Mouse (Mus musculus) bone marrow macrophage, adult 2 months (primary cell): ENCODE results near the gene Art3. TPM values are rescaled to one million over a fixed set of nuclear protein-coding genes. Genes with fewer than 3 reads are reported as not detected.

Source experiments
- H3K27ac ChIP-seq: 2 replicates; pipeline ENCODE4 v1.5.1; 2012; ENCODE audit warnings: low read depth, low read length; ENCODE audit not compliant: insufficient read depth
- H3K4me1 ChIP-seq: 2 replicates; pipeline ENCODE4 v1.6.1; 2012; ENCODE audit warnings: low read length; ENCODE audit not compliant: control insufficient read depth, insufficient read depth
- H3K4me3 ChIP-seq: 2 replicates; pipeline ENCODE4 v1.5.1; 2012; ENCODE audit warnings: mild to moderate bottlenecking, low read length, moderate library complexity; ENCODE audit not compliant: insufficient read depth
- CTCF ChIP-seq: IDR thresholded peaks from 2 replicates; pipeline ENCODE4 v1.5.1; 2012; ENCODE audit warnings: low read depth, mild to moderate bottlenecking, low read length, moderate library complexity
- POLR2A ChIP-seq: IDR thresholded peaks from 2 replicates; pipeline ENCODE4 v1.6.1; 2012; ENCODE audit warnings: mild to moderate bottlenecking, low read depth, low read length, borderline replicate concordance
- polyA plus RNA-seq: library from polyadenylated mRNA; stranded (reverse); fragments of >200 nt; gene quantifications from 2 replicates; pipeline ENCODE4 v1.2.4, GENCODE M21; 2012; ENCODE audit not compliant: missing spikeins, insufficient read depth, insufficient read length

Gene Art3
- polyA plus RNA-seq, 1 experiment, result not detected

DNA sequence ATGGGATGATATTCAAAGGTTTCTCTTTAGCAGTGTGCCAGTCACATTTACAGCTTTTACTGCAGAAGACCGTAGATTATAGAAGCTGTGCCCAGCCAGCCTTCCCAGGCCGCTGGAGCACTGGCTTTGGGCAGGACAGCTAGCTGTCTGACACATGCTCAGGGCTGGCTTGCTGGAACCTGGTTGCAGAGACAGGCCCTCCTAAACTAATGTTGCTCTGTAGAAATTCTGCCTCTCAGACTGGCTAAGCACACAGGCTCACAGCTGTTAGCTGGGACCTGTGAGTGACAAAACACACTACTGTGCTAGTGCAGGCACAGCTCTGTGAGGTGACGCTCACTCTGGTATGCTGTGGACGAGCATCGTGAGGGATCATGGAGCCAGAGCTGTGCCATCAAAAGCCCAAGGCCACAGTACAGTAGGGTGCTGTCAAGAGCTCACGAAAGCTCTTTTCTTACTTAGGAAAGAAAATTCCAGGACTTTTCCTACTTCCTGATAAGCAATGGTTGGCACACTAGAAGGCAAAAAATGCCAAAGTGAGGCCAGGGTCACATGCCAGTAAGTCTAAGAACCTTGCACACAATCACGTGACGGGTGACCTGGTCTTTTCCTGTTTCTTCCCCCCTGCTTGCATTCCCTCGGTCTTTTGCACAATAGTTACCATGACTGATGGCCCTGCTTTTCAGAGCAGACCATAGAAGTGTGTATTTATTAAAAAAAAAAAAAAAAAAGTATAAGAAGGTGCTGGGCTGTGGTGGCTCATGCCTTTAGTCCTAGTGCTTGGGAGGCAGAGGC, 77.9 kb downstream of the Art3 start:
- H3K27ac ChIP-seq, result no peak overlapping the region
- no peak for TF ChIP-seq CTCF
- peaks cover 15% of the 10 kb centered on the region for H3K4me1 ChIP-seq
- H3K4me3 ChIP-seq, result no peak overlapping the region

DNA sequence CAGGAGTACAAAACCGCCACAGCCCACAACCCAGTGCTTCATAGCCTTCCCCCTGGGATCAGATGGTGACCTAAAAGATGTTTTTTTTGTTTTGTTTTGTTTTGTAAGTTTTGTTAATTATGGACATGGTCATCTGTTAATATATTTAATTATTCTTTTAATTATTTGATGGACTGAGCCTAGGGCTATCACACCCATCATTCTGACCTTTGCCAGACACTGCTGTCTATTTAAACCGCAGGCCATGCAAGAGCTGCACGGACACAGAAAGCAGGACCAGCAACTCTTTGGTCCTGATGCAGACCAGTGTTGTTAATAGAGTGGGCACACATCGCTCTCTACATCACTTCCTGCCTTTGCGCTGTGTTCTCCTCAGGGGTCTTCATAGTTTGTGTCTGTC, 78.9 kb downstream of the Art3 start:
- Histone ChIP-seq H3K27ac (no peak overlapping the region), H3K4me1 (peaks cover 15% of the 10 kb centered on the region), H3K4me3 (no peak overlapping the region)
- TF ChIP-seq POLR2A (no peak), CTCF (no peak)

DNA sequence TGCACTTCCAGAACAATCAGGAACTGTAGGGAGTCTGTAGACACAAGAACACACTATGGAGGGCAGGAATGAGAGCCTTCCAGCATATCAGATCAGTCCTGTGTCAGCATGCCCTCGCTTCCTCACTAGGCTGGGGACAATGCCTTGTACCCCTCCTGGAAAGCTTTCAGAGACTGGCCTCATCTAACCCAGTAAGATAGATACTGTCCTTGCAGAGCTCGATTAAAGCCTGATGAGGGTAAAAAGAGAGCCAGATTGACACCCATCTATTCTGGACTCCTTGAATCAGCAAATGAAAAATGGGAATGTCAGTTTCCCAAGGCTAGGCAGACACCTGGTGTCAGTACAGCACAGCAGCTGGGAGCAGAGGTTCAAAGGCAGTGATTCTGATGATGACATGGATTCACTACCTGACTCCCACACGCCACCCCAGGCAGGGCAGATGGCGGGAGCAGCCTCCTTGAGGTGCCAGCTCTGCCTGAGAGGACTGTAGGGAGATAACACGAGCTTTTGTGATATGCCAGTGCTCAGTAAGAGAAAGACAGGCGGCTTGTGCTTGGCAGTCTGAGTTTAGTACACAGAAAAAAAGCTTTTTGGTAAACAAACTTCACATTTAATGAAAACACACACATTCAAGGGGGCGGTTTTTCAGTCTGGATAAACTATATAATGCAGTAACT, 80.0 kb downstream of the Art3 start:
- Histone ChIP-seq H3K4me3 (no peak overlapping the region), H3K4me1 (peaks cover 15% of the 10 kb centered on the region), H3K27ac (no peak overlapping the region)
- no peak for TF ChIP-seq POLR2A
- TF ChIP-seq CTCF, result no peak

DNA sequence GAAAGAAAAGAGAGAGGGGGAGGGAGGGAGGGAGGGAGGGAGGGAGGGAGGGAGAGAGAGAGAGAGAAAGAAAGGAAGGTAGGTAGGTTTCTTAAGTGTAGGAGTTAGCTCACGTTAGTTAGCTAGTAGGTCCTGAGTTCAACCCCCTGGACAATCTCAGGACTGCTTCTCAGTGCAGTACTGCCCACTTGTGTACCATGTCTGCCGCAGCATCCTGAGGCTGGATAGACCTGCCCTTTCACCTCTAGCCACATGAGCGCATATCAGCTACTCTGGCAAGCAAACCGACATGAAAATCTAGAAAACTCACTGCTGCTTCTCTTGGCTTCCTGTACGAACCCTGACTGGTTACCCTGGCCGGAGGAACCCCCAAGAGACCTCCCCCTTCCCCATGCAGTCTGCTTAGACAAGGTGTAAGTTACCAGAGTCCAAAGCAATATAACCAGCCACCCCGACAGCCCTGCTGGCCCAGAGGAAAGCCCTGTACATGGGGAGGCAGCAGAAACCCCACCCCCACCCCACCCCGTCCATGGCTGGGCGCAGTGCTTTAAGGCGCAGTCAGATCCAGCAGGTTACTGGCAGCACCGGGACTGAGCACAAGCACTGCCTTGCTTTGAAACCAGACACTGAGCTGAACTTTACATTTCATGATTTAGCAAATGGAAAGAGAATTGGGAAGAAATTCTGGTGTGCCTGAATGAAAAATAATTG, 81.8 kb downstream of the Art3 start:
- Histone ChIP-seq H3K4me1 (peaks cover 15% of the 10 kb centered on the region), H3K27ac (no peak overlapping the region), H3K4me3 (no peak overlapping the region)
- no peak for TF ChIP-seq POLR2A
- TF ChIP-seq CTCF, result no peak

DNA sequence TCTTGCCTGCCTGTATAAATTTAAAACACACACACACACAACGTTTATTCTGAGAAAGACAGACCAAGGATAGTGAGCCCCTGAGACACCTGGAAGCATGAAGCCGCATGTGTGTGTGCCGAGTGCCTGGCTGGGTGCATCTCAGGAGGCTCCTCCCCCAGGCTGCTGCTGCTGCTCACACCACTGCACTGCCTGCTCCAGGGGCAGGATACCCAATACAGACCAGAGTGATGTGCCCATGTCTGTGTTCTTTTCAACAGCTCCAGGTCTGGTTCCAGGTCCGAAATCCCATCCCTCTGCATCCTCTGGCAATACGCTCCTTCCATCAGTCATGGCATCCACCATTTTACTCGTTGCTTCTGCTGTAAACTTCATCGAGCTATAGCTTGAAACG, 82.4 kb downstream of the Art3 start:
- H3K4me1 ChIP-seq, result peaks cover 15% of the 10 kb centered on the region
- TF ChIP-seq CTCF (no peak), POLR2A (no peak)
- H3K4me3 ChIP-seq, result no peak overlapping the region
- H3K27ac ChIP-seq, result no peak overlapping the region

DNA sequence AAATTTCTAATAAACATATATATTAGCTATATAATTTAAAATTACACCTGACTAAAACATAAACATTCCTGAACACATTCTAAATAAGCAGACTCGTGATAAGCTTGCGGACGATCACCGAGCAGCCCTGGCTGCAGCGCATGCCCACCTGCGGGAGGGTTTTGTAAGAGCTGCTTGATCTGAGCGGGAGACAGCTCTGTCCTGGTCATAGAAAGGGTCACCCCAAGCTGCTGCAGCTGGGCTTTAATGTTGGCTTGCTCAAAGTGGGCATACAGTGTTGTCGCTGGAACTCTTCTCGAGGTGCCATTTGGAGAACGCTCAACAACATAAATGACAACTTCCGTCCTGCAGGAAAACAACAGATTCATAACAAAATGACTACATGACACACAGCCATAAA, 92.5 kb downstream of the Art3 start:
- TF ChIP-seq CTCF (no peak), POLR2A (no peak)
- peaks cover 3% of the 10 kb centered on the region; the same call in 1 of the 2 replicates for H3K4me1 ChIP-seq
- H3K4me3 ChIP-seq, result no peak overlapping the region
- no peak overlapping the region for H3K27ac ChIP-seq

DNA sequence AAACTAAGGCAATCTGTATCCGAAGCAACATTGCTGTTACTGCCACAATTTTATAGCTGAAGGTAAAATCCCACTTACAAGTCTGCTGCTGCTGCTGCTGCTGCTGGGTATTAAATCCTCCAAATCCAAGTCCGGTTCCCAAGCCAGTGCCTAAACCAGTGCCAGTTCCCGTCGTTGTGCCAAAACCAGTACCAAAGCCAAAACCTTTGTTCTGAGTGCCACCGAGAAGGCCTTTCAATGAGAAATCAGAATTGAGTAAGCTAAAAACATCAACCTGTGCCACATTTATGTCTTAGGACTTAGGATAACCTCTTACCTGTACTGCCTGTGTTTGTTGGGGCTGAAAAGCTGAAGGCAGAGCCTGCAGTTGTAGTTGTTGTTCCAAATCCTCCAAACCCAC, 99.1 kb downstream of the Art3 start:
- TF ChIP-seq CTCF (no peak), POLR2A (no peak)
- H3K4me3 ChIP-seq, result no peak overlapping the region
- H3K4me1 ChIP-seq, result peaks cover 5% of the 10 kb centered on the region; the same call in 1 of the 2 replicates
- no peak overlapping the region for H3K27ac ChIP-seq

DNA sequence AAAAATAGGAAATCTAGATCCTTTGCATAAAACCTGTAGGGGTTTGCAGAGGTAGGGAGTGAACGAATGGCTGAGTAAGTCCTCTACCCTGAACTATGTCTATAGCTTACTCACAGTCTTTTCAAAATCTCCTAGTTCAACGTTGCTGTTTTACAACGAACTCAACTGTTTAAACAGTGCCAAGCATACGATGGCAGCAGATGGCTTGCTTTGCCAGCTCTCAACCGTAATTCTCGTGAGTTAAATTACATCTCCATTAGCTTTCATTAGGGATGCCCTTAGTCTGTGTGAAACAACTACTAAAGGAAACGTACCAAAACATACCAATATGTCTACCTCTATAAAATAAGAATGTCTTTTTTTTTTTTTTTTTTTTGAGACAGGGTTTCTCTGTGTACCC, 100.0 kb downstream of the Art3 start:
- TF ChIP-seq CTCF (no peak), POLR2A (no peak)
- H3K4me1 ChIP-seq, result peaks cover 11% of the 10 kb centered on the region

DNA sequence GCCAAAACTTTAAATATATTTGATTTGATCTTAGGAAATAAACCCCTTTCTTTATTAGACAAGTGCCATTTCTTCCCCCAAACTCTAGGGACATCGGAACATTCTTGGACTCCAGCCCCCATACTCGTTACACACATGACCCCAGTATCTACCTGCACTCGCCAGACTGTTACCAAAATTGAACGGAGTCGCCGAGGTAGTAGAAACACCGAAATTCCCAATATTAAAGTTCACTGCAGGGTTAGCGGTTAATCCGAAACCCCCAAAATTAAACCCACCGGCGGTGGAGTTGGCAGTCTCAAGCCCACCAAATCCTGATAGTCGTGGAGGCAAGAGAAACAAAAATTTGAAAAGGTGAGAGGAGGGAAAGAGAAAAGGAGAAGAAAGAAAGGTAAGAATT, 102.4 kb downstream of the Art3 start:
- H3K4me1 ChIP-seq, result peaks cover 11% of the 10 kb centered on the region
- H3K27ac ChIP-seq, result no peak overlapping the region
- TF ChIP-seq POLR2A, result no peak
- TF ChIP-seq CTCF, result no peak
- H3K4me3 ChIP-seq, result peak overlapping the region; percentile 65

More for the DNA sequence above, 100.0 kb downstream of the Art3 start:
- Histone ChIP-seq H3K4me3 (no peak overlapping the region), H3K27ac (no peak overlapping the region)

DNA sequence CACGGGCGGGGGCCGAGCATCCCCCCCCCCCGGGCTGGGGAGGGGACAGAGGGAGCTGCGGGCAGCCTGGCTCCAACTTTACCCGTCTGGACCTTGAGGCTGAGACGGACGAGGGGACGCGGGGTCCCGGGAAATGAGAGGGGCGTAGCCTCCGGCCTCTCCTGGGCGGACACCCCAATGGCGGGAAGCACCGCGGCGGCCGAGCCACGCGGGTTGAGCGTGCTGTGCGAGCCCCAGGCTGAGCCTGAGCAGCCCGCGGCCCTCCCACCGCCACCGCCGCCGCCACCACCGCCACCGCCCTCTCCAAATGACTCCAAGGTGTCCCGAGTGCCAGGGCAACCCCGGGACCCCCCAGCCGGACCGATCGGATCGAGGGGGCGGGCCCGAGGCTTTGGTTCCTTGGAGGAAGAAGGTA, 103.0 kb downstream of the Art3 start:
- no peak for TF ChIP-seq POLR2A
- no peak for TF ChIP-seq CTCF
- Histone ChIP-seq H3K4me1 (peaks cover 11% of the 10 kb centered on the region), H3K27ac (peak overlapping the region; percentile 55), H3K4me3 (peak overlapping the region; percentile 65)

DNA sequence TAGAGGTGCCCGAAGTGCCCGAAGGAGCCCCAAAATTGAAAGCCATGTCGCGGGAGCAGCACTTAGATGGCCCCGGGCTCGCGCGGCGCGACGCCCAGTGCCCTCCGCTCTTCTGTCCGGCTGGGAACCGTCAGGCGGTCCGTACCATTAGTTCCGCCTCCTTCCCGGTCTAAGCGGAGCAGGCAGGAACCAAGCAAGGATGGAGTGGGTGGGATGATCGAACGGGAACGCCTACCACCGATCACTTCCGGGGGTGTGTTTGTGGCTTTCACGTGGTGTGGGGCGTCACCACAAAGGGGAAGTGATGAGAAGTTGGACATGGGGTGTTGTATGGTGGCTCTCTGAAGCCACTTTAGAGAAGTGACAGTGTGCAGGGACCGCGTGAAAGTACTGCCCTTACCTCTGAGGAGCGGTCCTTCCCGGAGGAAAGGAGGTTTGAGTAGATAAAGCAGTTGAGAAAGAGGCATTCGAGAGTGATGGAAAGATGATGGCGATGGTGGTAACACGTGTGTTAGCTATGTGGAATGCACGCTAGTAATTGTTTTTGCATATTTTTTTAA, 103.5 kb downstream of the Art3 start, which contains the start of gene Nup54:
TSS of gene Nup54 (minus strand) at position 195 of the 560 bp plus-strand sequence.
- TF ChIP-seq POLR2A, result peak; percentile 60; the same call in 1 of the 2 replicates
- TF ChIP-seq CTCF, result no peak
- Histone ChIP-seq H3K4me1 (peaks cover 11% of the 10 kb centered on the region), H3K4me3 (peak within 1 kb of the TSS; percentile 67), H3K27ac (peak within 1 kb of the TSS; percentile 84)
